ENCODE assay signal across 36 mouse cellular contexts in the genomic region with DNA sequence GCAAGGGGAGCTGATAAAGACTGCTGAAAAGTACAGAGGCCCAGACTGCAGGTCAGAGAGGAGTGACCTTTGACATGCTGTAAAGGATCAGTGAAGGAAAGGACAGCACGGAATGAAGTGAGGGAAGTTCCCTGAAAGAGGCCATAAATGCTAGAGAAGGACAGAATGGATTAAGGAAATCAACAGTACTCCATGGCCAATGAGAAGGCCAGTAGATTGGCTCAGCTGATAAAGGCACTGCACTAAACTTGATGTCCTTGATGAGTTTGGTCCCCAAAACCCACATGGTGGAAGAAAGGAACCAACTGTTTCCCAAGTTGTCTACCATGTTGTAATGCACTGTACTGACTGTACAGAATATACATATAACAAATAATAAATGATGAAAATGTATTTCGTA. TPM values are rescaled to one million over a fixed set of nuclear protein-coding genes. Genes with fewer than 3 reads are reported as not detected.
"Had no signal": no experiment of that assay in that cellular context is flagged by ENCODE, and none has a peak within 500 bp of the region (broad histone marks: within the 10 kb centered on the region; RNA-seq: fewer than 3 reads in every experiment).

No protein-coding gene starts in this region.

- H3K27me3 ChIP-seq: heart, embryonic 12.5 days; heart, embryonic 13.5 days; heart, embryonic 15.5 days; hindbrain, embryonic 12.5 days; hindbrain, embryonic 13.5 days; hindbrain, embryonic 15.5 days; intestine, embryonic 15.5 days; kidney, embryonic 15.5 days had no signal

- H3K4me2 ChIP-seq: heart, embryonic 11.5 days; heart, embryonic 12.5 days; heart, embryonic 13.5 days; heart, embryonic 15.5 days; hindbrain, embryonic 12.5 days; hindbrain, embryonic 13.5 days; hindbrain, embryonic 14.5 days; hindbrain, embryonic 15.5 days; intestine, embryonic 15.5 days; kidney, embryonic 15.5 days had no signal

- DNase-seq: heart, postnatal 10 days; heart, postnatal 14 days; heart, postnatal 36 days; heart, postnatal 4 days; kidney, adult 11 months; kidney, adult 18-20 months; kidney, adult 2 months; kidney, adult 8-10 months; kidney, adult 9 months; kidney, postnatal 10 days; kidney, postnatal 14 days; kidney, postnatal 25 days; kidney, postnatal 36 days; kidney, postnatal 4 days; layer of hippocampus, adult 9-11 months; layer of hippocampus, postnatal 36 days had no signal

- H3K27ac ChIP-seq: heart, embryonic 10.5 days; heart, embryonic 13.5 days; heart, embryonic 15.5 days; hindbrain, embryonic 10.5 days; hindbrain, embryonic 12.5 days; hindbrain, embryonic 13.5 days; hindbrain, embryonic 14.5 days; hindbrain, embryonic 15.5 days; hindbrain, postnatal 0 days; intestine, embryonic 15.5 days; kidney, embryonic 15.5 days; kidney, postnatal 0 days; layer of hippocampus, adult 2 months; left cerebral cortex, adult 2 months had no signal

- H3K9me3 ChIP-seq: heart, embryonic 10.5 days; heart, embryonic 12.5 days; heart, embryonic 13.5 days; heart, embryonic 15.5 days; hindbrain, embryonic 10.5 days; hindbrain, embryonic 12.5 days; hindbrain, embryonic 13.5 days; hindbrain, embryonic 15.5 days; intestine, embryonic 15.5 days; kidney, embryonic 15.5 days had no signal

- H3K9ac ChIP-seq: heart, embryonic 12.5 days; heart, embryonic 13.5 days; heart, embryonic 15.5 days; hindbrain, embryonic 12.5 days; hindbrain, embryonic 13.5 days; hindbrain, embryonic 14.5 days; hindbrain, embryonic 15.5 days; intestine, embryonic 15.5 days; kidney, embryonic 15.5 days had no signal

- H3K4me3 ChIP-seq: heart, embryonic 10.5 days; heart, embryonic 12.5 days; heart, embryonic 13.5 days; heart, embryonic 15.5 days; hindbrain, embryonic 10.5 days; hindbrain, embryonic 12.5 days; hindbrain, embryonic 13.5 days; hindbrain, embryonic 15.5 days; intestine, embryonic 15.5 days; kidney, embryonic 15.5 days; layer of hippocampus, adult 2 months; left cerebral cortex, adult 2 months had no signal

- ATAC-seq: hindbrain, embryonic 16.5 days; hindbrain, postnatal 0 days; inflammation-experienced regulatory T-cells, adult 6 months; intestine, embryonic 15.5 days had no signal

- H3K4me1 ChIP-seq: heart, embryonic 10.5 days; heart, embryonic 12.5 days; heart, embryonic 13.5 days; heart, embryonic 15.5 days; hindbrain, embryonic 10.5 days; hindbrain, embryonic 12.5 days; hindbrain, embryonic 13.5 days; hindbrain, embryonic 15.5 days; intestine, embryonic 15.5 days; kidney, embryonic 15.5 days had no signal

RNA-seq across cellular contexts. Expression of gene Riiad1, which starts 46.6 kb away (rescaled TPM):
- total RNA-seq: hematopoietic stem cell, adult 5-6 weeks had no signal
- polyA plus RNA-seq: inflammation-experienced regulatory T-cells, adult 6 months had no signal

RNA-seq across cellular contexts. Expression of gene Celf3, which starts 48.6 kb away (rescaled TPM):
- total RNA-seq: heart, postnatal 10 days; heart, postnatal 14 days; heart, postnatal 25 days; hematopoietic stem cell, adult 5-6 weeks had no signal
